Mouse (Mus musculus) bone marrow macrophage, adult 2 months (primary cell): ENCODE data around the gene Pdpk1.

Experiments used
- CTCF ChIP-seq: IDR thresholded peaks from 2 replicates; pipeline ENCODE4 v1.5.1; 2012; ENCODE audit warnings: low read depth, mild to moderate bottlenecking, low read length, moderate library complexity
- POLR2A ChIP-seq: IDR thresholded peaks from 2 replicates; pipeline ENCODE4 v1.6.1; 2012; ENCODE audit warnings: mild to moderate bottlenecking, low read depth, low read length, borderline replicate concordance

DNA sequence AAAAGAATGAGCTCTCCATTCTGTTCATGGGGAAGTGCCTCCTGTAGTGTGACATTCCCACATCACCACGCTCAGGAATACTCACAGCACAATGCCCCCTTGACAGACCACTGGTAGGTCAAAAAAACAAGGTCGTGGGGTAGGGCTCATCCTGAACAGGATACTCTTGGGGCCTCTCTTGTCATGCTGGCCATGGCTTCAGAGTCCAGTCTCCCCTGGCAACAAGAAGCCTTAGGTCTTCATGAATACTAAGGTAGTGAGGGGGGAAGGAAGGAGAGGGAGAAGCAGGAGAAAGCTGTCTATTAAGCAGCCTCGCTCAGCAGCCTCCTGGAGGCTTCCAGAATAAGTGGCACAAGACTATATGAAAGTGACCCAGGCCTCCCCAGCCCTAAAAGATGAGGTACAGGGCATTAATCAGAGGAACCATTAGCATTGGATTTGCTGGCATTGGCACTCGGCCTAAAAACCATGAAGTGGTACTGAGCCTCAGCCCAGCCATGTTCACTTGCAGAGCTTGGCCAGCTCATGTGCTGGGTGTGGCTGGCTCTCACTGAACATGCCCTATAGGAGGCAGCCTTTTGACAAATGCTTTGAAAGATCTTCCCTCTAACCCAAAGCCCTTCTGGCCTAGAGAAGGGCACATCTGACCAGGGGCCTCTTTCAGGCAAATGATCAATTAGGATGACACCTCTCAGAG lies 88.1 kb downstream of the Pdpk1 start:
- TF ChIP-seq CTCF = no peak
- TF ChIP-seq POLR2A = no peak
